Mouse (Mus musculus): ENCODE data around the gene Fbxl13. TPM values are rescaled to one million over a fixed set of nuclear protein-coding genes. Genes with fewer than 3 reads are reported as not detected.
A peak's percentile ranks its signal among the peaks of the same experiment; 100 is the strongest.

Gene Fbxl13
- total RNA-seq, 2 experiments from 2014 or later = 0.09 to 0.12 TPM

- no peak for DNase-seq
Observed at GRCm38 (mm10) chr5:21483275-21483674, 162.2 kb downstream of the Fbxl13 start.

DNA sequence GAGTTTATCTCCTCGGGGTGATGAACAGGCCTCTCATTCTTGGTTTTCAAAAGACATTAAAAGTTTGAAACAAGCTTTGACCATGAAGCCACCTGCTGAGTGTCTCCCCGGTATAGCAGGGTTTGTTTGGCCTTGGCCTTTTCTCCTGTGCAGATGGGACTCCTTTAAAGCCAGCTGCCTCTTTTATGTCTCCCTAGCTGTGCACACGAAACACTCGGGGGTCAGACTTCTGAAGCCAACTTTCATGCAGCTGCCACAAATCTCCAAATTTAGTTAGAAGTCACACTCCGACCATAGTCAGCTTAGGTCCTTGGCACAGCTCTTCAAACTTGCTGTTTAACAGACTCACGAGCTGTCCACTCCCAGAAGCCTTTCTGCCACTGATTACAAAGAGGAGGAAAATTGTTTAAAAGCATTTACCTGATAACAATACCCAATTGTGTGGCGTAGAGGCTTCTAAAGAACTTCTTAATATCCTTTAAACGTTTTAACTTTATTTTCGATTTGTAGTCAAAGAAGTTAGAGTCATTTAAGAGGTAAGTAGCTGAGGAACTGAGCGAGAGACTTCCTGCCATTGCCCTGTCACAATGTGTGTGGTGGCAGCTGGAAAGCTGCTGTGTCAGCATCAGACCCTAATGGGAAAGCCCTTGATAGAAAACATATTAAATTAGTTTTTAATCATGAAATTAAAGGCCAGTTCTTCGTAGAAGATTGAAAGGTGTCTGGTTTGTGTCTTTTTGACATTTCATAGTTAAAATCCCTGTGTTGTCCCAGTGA, 162.8 kb downstream of the Fbxl13 start:
- no peak for DNase-seq

- no peak for DNase-seq
Observed at GRCm38 (mm10) chr5:21481521-21481920, 163.9 kb downstream of the Fbxl13 start.

- DNase-seq = no peak
Observed at GRCm38 (mm10) chr5:21479746-21480145, 165.7 kb downstream of the Fbxl13 start.

- no peak for DNase-seq
Observed at GRCm38 (mm10) chr5:21478428-21478827, 167.0 kb downstream of the Fbxl13 start.

GRCm38 (mm10) chr5:21468100-21468499, 177.3 kb downstream of the Fbxl13 start:
- DNase-seq = no peak

GRCm38 (mm10) chr5:21467387-21467786, 178.0 kb downstream of the Fbxl13 start:
- DNase-seq = no peak

DNA sequence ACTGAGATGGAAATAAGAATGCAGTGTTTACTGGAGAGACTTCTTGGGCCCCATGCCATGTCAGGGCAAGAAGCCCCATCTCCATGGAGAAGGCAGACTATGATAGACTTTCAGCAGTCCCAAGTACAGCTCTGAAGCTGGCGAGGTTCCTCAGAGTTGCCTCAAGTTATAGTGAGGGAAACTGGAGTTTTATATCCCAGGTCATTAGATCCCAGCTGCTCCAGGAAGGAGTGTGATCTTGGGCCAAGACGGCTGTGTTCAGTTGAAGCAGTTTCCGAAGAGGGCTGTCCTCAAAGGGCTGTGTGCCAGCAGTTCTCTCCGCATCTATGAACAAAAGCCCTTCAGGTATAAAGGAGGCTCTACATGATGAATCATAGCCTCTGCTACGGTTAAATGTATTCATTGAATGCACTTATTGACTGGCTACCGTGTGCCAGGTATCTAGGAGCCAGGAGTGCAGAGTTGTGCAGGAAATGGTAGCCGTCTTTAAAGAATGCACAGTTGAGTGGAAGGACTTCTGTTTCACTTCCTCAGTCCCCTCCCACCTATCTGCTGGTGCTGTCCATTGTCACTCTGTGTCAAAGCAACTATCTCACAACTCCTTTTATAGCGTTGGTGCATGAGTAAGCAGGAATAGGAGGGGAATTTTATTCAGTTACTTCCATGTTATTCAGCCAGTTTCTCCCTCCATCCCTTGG, 204.5 kb downstream of the Fbxl13 start:
- peak; percentile 12 for DNase-seq

DNA sequence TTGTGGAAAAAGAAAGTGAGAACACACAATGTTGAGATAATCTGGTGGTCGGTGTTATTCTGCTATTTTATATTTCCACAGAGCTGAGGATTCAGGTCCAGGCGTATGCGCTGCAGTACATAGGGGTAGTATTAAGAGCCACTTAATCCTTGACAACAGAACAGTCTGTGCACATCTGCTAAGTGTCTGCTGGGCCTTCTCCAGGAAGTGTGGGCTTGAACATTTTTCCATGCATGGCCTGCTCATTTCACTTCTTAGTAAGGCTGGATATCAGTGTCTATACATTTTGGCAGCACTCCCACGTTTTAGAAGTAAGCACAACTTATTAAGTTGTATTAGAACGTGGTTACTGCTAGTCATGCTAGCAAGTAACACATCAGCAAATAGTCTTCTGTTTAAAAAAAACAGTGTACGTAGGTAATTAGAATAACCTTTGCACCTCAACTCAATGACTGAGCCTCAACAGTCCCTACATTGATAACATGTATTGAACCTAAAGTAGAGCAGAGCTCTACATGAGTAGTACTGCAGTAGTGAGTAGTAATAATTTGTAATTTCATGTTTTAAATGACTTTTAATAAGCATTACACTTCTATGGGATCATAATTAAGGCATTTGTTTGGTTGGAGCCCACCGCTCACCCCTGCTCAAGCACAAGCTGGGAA, 205.9 kb downstream of the Fbxl13 start:
- no peak for DNase-seq

- DNase-seq = no peak
Observed at GRCm38 (mm10) chr5:21438428-21438827, 207.0 kb downstream of the Fbxl13 start.

DNA sequence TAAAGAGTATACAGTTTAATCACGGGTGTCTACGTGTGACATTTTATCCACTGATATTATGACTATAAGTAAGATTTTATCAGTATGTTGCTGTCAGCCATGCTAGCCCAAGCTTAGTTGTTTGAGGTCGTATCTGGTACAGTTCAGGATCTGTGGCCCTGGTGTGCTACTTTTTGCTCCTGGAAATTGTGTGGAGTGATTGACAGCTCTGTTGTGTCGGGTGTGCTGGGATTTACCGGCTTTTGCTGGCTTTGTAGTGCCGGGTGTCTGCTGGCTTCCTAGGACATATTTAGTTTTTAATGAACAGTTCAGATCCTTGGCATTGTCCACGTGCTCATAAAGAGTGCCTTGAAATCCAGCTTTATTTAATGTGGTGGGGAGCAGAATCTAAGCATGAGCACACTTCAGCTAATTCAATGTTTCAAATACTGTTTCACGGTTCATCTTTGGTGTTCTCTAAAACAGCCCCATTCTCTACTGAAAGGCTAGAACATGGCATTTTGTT, 208.9 kb downstream of the Fbxl13 start:
- DNase-seq = no peak

GRCm38 (mm10) chr5:21434148-21434929, 211.1 kb downstream of the Fbxl13 start:
- DNase-seq = peak; percentile 31

Other genes with a start within 250 kb of the Fbxl13 start
- gene Ccdc146, start 221.0 kb downstream of the Fbxl13 start, total RNA-seq (2021) = 1 to 10 TPM; 3.6 to 3.9 TPM
- 1 to 10 TPM; 7.7 to 8.6 TPM for gene Fam185a, start 220.7 kb downstream of the Fbxl13 start, total RNA-seq (2021)
- 10 to 100 TPM; 16.0 to 17.8 TPM for gene Lrrc17, start 102.1 kb downstream of the Fbxl13 start, total RNA-seq (2021)
- gene Armc10, start 179 bp upstream of the Fbxl13 start, total RNA-seq (2021) = 10 to 100 TPM; 17.6 to 17.7 TPM
- 1 to 10 TPM; 6.4 to 7.5 TPM for gene Napepld, start 55.8 kb upstream of the Fbxl13 start, total RNA-seq (2021)
- 100 to 1,000 TPM; 211 to 228 TPM for gene Pmpcb, start 91.5 kb upstream of the Fbxl13 start, total RNA-seq (2021)
- 10 to 100 TPM; 25.9 to 27.6 TPM for gene Dnajc2, start 139.6 kb upstream of the Fbxl13 start, total RNA-seq (2021)
- gene Psmc2, start 139.6 kb upstream of the Fbxl13 start, total RNA-seq (2021) = 10 to 100 TPM; 94.1 to 96.3 TPM
- gene Slc26a5, start 220.0 kb upstream of the Fbxl13 start, total RNA-seq (2021) = not detected

Data from heart, postnatal 4 days (tissue).